Mouse (Mus musculus): ENCODE measurements around the gene Ndel1.

The Ndel1 gene

DNA sequence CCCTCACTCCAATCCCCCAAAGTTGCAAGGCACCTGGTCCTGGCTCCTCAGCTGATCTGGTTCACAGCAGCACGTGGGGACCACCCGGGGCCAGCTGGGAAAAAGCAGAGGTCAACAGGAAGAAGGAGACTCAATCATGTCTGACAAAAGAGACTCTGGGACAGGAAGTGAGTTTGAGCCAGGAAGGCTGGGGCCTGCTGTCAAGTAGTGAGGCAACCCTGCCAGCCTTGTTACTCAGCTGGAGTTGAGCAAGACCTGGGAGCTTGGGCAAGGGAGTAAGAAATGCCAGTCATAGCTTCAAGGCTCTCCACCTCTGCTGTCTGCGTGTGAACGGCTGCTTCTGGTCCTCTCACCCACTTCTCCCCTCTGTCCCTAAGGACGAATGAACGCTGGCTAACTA, at the start of gene Ndel1:
Gene Ndel1, minus strand, starts transcription at position 111 of the 400 bp plus-strand sequence.
- DNase-seq (ENCODE audit: low read depth, low spot score), result no peak

DNA sequence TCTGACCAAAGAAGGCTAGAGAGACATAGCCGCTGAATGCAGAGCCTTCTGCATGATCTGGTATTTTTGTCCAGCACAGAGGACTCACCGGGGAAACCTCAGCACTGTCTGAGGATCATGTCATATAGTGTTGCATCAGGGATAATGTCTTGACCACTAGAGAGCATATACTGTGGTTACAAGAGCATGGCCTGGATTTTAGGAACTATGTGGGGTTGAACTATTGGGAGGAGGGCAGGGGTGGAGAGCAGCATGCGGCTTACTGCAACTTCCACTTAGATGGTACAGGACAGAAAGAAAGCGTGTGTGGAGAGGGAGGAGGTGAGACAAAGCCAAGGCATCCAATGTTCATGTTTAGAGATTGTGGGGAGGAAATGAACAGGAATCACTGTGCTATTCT, 42.9 kb upstream of the Ndel1 start:
- DNase-seq (ENCODE audit: low read depth, low spot score), result no peak

DNA sequence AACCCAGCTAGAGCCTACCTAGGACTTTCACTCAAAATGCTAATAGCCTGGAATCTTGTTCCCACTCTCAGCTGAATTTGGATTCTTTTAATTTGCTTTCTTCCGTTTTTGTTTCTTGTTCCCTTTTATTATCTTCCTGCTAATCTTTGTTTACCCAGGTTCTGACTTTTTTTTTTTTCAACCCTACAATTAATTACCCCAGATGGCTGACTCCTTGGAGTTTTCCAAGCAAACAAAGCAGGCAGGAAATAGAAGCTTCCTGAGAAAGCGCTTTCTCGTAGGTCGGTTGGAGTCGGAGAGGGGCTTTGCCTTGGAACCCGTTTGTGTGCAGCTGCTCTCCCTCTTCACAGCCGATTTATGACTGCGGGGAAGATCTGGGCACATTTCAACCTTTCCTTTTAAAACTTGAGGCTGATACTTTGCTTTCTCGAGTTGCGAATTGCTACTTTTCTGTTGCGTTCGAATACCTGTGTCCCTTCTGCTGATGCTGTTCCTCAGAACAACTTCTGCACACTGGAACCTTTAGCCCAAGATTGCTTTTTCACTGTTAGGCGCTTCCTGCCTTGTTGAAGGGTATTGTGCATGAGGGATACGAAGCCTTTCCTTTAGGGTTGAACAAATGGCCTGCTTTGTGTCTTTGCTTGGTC, 40.0 kb upstream of the Ndel1 start:
- no peak for DNase-seq (ENCODE audit: low read depth, low spot score)

DNA sequence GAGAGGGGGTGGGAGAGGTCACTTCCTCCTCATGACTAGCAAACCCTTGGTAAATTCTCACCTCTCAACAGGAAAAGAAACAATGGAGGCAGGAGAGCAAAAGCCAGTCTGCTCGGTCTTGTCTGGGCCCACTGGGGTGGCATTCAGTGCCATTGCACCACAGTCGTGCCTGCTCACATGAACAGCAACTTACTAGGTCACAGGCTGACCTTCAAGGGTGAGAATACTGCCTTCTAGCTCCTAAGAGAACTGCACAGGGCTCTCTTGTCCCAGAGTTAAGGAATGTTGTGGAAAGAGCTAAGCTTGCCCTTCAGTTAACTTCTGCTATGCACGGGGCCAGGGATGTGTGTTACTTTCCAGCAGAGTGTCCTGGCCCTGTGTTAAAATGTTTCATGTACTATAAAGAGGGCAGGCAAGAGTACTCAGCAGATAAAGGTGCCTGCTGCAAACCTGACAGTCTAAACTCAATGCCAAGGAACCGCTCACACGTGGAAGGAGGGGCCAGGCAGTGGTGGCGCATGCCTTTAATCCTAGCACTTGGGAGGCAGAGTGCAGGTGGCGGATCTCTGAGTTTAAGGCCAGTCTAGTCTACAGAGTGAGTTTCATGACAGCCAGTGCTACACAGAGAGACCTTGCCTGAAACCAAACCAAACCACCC, 37.3 kb upstream of the Ndel1 start:
- DNase-seq (ENCODE audit: low read depth, low spot score), result no peak

DNA sequence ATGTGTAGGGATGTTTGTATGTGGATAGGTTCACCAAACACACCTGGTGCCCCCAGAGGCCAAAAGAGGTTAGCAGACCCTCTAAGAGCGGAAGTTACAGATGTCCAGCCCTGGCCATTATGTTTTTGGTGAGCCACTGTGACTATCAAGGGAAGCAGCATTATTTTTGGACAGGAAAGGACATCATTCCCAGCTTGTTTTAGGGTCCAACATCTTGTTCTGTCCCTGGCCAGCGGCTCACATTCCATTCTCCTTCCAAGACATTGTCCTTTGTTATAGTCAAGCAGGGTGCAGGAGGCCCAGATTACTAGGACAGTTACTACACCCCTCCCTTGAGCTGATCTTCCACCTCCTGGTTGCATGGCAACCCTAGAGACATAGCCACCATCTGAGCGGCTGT, 35.6 kb upstream of the Ndel1 start:
- DNase-seq (ENCODE audit: low read depth, low spot score), result no peak

DNA sequence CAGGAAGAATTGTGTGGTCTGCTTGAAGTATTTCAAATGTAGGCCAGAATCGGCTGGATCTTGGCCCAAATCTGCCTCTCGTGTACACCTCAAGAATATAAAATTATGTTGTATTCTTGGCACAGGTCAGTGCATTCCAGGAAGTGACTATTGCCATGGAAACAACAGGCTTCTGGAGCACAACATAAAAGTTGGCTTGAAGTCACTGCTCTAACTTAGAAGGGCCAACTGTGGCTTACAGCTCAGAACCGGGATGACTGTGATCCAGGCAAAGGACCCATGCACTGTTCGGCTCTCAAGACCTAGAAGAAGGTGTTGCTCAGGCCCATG, 34.8 kb upstream of the Ndel1 start:
- no peak for DNase-seq (ENCODE audit: low read depth, low spot score)

DNA sequence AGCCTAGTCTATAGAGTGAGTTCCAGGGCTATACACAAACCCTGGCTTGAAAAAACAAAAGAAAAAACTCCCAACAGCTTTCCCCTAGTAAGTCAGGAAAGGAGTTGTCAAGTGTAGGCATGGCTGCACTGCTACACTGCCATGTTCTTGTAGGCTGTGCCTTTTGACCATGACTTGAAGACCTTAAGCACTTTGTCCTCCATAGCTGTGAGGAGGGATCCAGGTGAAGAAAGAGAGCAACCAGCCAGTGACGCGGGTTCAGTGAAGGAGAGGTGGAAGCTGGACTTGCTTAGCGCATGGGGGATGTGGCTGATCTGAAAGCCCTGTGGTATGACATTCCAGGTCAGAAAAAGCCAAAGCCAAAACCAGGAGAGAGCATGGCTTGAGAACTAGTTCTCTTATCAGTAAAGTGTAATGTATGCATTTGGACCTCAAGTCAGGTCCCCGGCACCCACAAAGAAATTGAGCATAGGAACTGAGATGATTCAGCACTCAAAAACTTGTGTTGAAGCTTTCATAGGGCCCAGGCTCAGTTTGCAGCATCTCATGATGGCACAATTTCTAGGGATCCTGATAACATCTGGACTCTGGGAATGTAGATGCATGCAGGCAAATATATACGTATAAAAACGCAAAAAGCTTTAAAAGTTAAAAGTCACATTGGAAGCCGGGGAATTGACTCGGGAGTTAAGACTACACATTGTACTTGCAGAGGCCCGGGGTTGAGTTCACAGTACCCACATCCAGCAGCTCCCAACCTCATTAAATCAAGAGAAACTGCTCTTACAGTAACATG, 34.2 kb upstream of the Ndel1 start:
- no peak for DNase-seq (ENCODE audit: low read depth, low spot score)

DNA sequence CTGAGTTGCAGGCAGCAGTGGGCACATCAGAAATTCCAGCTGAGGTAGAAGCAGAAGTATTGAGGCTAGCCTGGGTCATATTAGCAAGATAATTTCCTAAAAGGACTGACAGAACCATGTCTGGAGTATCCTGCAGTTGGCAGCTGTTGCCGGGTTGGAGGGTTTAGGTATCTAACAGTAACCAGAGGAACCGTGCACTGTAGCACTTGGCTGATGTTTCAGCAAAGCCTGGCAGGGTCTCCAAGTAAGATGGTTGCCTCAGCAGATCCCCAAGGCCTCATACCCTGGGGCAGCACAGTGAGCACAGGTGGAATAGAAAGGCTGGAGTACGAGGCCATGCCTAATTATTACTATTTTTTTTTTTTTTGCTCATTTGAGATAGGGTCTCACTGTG, 33.5 kb upstream of the Ndel1 start:
- DNase-seq (ENCODE audit: low read depth, low spot score), result no peak

DNA sequence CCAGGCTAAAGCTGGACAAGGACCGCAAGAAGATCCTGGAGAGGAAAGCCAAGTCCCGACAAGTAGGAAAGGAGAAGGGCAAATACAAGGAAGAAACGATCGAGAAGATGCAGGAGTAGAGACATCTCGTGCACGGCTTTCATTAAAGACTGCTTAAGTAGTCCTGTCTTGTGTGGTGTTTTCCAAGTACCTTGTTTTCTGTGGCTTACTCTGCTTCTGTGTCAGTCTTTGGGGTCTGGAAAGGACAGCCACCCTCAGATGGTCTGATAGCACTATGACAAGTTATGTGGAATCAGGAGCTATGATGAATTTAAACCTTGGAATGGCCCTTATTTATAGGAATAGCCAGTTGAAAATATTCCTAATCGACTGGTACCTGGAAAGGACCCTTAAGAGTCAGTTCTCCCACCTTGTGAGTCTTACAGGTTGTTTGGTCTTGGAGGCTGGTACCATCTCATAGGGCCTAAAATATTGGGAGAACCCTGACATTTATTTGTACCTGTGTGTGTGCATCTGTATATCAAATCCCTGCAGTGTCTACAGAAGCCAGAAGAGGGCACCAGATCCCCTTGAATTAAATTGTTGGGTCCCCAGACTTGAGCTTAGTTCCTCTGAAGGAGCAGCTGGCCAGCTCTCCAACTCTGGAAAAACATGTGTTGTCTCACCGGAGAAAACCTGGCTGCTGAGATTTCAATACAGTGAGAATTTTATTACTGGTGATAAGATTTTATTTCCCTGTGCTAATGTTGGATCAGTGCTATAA, 32.9 kb upstream of the Ndel1 start:
- DNase-seq (ENCODE audit: low read depth, low spot score), result peak; percentile 59

DNA sequence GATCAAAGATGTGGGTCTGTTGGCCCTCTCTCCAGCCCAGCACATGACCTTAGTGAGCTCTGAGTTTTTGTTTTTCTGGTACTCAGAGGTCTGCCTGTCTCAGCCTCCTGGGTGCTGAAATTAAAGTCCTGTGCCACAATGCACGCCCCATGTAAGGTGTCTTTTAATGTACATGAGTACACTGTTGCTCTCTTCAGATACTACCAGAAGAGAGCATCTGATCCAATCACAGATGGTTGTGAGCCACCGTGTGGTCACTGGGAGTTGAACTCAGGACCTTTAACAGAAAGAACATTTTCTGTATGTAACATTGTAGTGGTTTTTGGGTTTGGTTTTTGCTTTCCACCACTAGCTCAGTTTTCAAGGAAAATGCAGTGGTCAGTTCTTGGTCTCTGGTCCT, 32.1 kb upstream of the Ndel1 start:
- no peak for DNase-seq (ENCODE audit: low read depth, low spot score)

DNA sequence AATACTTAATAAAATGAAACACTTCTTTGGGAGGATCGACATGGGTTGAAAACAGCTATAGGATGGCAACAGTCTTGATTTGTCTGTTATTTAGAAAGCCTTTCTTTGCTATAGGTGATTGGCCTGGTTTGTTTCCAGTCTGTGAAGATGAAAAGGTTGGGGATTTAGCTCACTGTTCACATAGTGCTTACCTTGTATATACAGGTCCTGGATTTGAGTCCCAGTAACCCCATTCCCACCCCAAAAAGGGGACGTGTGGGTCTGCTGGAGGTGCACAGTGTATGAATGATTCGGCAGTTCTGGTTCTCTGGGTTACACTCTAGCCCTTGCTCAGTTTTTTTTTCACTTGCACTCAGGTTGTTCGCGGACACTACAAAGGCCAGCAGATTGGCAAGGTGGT, 31.2 kb upstream of the Ndel1 start:
- DNase-seq (ENCODE audit: low read depth, low spot score), result no peak

DNA sequence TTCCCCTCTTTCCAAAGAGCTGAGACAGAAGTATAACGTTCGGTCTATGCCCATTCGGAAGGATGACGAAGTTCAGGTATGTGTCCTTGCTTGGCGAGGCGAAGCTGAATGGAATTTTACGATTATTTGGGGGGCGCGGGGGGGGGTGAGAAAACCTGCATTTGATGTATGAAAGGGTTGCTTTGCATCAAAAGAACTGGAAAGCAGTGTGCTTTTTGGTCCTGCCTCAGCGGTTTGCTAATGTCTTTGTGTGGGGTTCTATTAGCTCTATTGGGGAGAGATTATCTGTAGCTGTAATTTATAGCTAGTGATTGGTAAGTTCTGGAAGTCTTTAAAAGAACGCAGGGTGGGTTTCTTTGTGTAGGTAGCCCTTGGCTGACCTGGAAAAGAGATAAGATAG, 30.7 kb upstream of the Ndel1 start:
- DNase-seq (ENCODE audit: low read depth, low spot score), result no peak

DNA sequence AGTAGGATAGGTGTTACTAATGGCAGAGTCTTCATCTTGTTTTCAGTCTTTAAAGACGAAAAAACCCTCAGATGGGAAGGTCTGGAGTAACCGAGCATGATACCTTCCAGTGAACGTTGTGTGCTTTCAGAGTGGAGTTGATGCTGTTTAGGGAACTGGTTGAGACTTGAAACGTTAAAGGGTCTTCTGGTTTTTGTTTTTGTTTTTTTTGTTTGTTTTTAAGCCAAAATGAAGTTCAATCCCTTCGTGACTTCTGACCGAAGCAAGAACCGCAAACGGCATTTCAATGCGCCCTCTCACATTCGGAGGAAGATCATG, 30.3 kb upstream of the Ndel1 start:
- no peak for DNase-seq (ENCODE audit: low read depth, low spot score)

DNA sequence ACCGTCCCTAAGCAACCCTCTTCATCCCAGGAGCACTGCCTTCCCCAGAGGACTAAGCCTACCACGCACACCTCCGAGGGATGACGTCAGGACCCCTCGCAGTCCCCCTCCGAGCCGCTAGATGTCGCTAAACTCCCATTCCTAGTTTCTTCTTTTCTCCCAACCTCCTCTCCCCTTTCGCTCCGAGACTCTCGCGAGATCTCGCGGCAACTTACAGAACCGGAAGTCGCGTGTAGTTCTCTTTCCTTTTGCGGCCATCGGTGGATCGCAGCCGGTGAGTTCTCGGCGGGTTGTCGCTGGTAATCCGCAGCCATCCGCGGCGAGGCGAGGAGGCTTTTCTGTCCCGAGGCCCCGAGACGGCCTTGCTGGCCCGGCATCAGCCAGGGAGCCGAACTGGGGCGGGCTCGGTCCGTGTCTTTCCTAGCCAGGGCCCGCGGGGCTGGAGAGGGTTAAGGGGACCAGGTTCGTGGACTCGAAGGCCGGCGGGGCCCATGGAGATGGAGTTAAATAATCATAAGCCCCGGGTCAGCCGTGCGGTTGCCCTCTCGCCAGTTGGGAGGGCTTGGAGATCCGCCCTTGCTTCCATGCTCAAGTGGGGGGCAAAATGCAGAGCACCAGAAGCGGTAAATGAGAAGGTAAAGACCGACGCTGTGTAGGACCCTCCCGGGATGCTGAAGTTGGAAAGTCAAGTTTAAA, 29.8 kb upstream of the Ndel1 start, which contains the start of gene Rpl26:
Gene Rpl26, plus strand, starts transcription at position 233 of the 696 bp plus-strand sequence.
- DNase-seq (ENCODE audit: low read depth, low spot score), result peak; percentile 99

DNA sequence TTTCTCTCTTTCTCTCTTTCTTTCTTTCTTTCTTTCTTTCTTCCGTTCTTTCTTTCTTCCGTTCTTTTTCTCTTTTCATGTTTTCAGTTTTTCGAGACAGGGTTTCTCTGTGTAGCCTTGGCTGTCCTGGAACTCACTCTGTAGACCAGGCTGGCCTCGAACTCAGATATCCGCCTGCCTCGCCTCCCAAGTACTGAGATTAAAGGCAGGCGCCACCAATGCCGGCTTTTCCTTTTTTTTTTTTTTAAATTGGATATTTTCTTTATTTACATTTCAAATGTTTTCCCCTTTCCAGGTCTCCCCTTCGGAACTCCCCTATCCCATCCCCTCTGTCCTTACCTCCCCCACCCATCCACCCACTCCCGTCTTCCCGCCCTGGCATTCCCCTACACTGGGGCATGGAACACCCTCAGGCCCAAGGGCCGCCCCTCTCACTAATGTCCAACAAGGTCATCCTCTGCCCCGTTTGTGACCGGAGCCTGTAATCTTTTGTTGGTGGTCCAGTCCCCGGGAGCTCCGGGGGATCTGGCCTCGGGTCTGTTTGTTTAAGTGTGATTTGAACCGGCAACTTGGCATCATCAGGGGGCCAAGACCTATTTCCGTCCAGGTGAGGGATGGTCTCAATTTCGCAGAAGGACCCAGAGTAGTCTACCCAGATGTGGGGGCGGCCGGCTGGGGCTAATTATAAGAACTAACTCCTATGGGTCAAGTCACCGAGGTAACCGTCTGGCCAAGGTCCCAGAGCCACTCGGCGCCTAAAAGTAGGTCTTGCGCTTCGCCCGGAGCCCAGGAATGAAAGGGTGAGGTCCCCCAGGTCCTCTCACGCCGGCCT, 29.1 kb upstream of the Ndel1 start:
- no peak for DNase-seq (ENCODE audit: low read depth, low spot score)

DNA sequence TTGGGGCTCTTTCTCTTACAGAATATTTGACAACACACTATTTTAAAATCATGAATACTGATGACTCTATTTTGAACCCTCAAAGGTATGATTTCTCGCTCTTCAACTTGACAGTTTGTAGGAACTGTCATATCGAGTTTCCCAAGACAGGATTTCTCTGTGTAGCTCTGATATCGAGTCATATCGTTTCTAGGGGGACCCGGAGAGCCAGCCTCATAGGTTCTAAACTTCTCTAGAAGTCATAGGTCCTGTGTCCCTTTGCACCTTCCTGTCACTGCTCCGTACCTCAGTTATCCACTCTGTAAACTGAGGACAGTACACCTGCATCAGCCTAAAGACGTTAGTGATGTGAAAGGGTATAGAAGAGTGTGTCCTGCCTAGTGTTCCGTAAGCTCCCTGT, 28.2 kb upstream of the Ndel1 start:
- no peak for DNase-seq (ENCODE audit: low read depth, low spot score)

DNA sequence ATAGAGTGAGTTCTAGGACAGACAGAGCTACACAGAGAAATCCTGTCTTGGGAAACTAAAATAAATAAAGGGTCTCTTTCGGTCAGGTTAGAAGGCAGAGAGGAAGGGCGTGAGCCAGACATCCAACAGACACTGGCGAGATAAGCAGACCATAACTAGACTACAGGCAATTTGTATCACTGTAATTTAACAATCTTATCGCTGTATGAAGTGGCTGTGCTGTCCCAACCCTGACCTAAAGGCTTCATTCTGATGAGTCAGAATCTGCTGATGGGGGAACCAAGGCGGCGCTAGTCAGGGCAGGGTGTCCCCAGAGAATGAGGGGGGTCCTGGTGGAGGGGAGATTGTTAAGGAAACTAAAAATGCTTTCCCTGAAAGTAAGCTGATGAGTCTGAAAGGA, 27.1 kb upstream of the Ndel1 start:
- DNase-seq (ENCODE audit: low read depth, low spot score), result no peak

DNA sequence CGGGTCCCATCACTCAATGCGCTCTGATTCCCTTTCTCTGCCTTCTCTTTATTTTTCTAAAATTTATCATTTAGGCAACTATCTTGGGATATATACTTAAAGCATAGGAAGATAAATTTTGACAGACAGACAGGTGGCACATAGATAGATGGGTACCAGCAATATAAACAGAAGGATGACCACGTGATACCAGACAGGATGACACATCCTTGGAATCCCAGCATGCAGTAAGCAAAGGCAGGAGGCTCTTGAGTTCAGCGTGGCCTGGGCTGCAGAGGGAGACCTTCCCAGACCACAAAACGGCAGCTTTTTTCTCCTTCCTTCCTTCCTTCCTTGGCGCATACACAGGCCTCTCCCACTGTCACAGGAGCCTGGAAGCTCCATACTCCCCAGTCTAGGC, 26.2 kb upstream of the Ndel1 start:
- no peak for DNase-seq (ENCODE audit: low read depth, low spot score)

DNA sequence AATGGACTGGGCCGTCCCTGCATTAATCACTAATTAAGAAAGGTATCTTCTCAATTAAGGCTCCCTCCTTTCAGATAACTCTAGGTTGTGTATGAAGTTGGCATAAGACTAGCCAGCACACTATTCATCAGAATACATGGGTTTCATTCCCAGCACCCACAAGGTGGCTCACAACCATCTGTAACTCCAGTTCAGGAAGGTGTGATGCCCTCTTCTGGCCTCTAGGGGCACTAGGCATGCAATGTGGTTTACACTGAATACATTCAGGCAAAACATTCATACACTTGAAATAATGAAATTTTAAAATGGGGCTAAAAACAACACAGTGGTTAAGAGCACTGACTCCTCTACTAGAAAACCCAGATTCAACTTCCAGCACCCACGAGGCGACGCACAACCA, 25.5 kb upstream of the Ndel1 start:
- DNase-seq (ENCODE audit: low read depth, low spot score), result no peak

DNA sequence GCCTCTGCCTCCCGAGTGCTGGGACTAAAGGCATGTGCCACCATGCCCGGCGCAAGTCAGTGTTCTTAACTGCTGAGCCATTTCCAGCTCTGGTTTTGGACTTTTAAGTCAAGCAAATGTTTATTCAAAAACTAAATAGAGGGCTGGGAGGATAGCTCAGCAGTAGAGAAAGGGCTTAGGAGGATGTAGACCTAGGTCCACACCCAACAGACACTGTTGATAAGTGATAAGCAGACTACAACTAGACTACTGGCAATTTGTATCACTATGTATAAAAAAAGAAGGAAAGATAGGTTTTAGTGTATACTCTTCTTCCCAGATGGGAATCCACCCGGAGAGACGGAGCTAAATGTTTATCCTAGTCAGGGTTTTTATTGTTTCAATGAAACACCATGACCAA, 24.6 kb upstream of the Ndel1 start:
- DNase-seq (ENCODE audit: low read depth, low spot score), result no peak

DNA sequence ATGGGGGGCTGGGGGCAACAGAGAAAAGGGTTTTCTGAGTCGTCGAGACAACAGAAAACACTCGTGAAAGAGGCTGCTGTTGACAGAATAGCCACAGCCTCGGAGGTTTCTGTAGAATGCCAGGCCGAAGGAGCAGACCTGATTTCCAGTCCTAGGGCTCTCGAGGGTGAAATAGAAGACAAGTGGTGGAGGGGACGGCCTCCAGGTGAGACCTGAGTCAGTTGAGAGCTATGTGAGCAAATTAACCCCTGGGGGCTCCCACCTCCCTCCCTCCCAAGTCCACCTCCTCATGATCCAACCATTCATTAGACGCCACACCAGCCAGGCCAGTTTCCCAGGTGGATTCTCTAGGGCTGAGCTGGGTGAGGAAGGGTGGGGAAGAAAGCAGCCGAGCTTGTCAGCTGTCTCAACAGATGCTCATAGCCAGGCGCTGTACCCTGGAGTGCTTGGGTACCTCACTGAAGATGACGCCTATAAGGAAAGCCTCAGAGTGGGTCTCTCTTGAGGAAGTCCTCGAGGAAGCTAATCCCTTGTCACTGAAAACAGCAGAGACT, 22.3 kb upstream of the Ndel1 start:
- DNase-seq (ENCODE audit: low read depth, low spot score), result no peak

All from telencephalon, adult 2 months (tissue).